Mouse (Mus musculus) bone marrow, adult 2 months (tissue): ENCODE measurements around the gene C130074G19Rik. TPM values are rescaled to one million over a fixed set of nuclear protein-coding genes. Genes with fewer than 3 reads are reported as not detected.
A peak's percentile ranks its signal among the peaks of the same experiment; 100 is the strongest.

ENCODE experiments used
- H3K27ac ChIP-seq: fragments of 200-500 bp; 2 replicates; pipeline ENCODE4 v1.5.1; 2012; ENCODE audit warnings: low read depth, mild to moderate bottlenecking, control low read depth, inconsistent platforms, low read length; ENCODE audit not compliant: control insufficient read depth, poor library complexity, insufficient read depth
- H3K4me1 ChIP-seq: fragments of 200-500 bp; 2 replicates; pipeline ENCODE4 v1.6.1; 2011; ENCODE audit warnings: low read length; ENCODE audit not compliant: control insufficient read depth, insufficient read depth
- H3K4me3 ChIP-seq: fragments of 200-500 bp; replicated peaks from 2 replicates; pipeline ENCODE3; 2011; ENCODE audit warnings: mild to moderate bottlenecking, low read depth, low read length, control low read depth; ENCODE audit not compliant: control insufficient read depth
- CTCF ChIP-seq: fragments of 200-500 bp; IDR thresholded peaks from 2 replicates; pipeline ENCODE4 v1.5.1; 2011; ENCODE audit warnings: low read length, control low read depth; ENCODE audit not compliant: control insufficient read depth, insufficient read depth
- POLR2A ChIP-seq: fragments of 200-500 bp; IDR thresholded peaks from 2 replicates; pipeline ENCODE4 v1.6.1; 2011; ENCODE audit warnings: low read depth, mild to moderate bottlenecking, control low read depth, low read length, borderline replicate concordance; ENCODE audit not compliant: control insufficient read depth
- WGBS: fragments of 180-500 bp; shearing (Covaris S2); methylation state at CpG from one replicate; pipeline ENCODE4 v1.1.7; 2018; 5-methylcytosine and 5-hydroxymethylcytosine counted together
- polyA plus RNA-seq: library from polyadenylated mRNA; stranded (reverse); fragments of >200 nt; gene quantifications from 2 replicates; pipeline ENCODE4 v1.2.4, GENCODE M21; 2011; ENCODE audit warnings: low replicate concordance; ENCODE audit not compliant: missing spikeins, insufficient read depth, insufficient read length

Gene C130074G19Rik
- polyA plus RNA-seq, 1 experiment = 7.9 TPM

DNA sequence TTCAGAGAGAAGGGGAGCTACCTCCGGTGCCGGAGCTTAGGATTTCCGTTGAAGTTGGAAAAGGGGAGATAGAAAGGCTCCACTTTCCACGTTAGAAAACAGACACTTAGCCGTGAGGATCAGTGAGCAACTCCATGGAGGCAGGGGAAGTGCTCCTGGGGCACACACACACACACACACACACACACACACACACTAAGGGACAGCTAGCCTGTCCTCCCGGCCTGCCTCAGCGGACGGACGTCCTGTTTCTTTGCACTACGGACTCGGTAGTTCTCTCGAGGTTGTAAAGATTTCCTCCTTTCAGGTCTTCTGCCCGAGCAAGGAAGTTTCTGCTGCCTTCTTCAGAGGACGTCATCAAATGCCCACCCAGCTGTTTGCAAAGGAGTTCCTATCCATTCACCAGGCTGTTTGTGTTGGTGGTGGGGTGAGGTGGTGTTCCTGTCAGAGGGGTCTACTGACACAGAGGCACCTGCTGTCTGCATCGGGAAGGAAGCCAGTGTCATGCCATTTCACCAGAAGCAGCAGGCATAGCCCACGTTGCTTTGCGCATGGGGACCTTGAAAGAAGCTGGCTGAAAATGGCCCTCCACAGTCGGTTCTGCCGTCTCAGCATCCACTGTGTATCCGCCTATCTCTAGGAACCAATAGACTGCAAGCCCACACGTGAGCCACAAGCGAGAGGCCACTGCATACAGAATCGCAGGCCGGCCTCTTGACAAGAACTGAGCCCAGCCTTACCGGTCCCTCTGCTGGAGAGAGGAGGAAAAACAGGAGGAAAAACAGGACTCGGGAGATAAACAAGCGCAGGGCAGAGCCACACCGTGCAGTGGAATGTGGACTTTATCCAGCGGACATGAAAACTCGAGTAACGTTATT is 31.0 kb downstream of the C130074G19Rik start:
- WGBS = 5% methylated on average over 31 of the region's 31 CpGs
- Histone ChIP-seq H3K4me3 (peak overlapping the region; percentile 11), H3K4me1 (no peaks in the 10 kb centered on the region), H3K27ac (peak overlapping the region; percentile 3; the same call in 1 of the 2 replicates)
- TF ChIP-seq POLR2A = no peak
- TF ChIP-seq CTCF = peak; percentile 54; the same call in 1 of the 2 replicates

DNA sequence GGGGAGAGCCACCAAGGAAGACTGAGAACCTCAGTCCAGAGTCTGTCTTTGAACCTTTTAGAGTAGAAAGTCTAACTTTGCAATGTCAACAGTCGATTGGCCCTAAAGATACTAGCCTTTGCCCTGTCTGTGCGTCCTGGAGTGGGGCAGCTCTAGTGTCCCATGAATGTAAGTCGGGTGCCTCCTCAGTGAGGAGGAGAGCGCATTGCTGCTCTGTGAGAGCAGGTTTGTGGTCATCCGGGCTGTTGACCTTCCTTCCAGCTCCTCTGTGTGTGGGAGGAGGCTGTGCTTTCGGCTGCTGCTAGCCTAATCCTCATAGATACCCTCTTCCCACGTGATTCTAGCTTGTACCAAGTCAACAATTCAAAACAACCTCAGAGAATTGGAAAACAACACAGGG is 31.9 kb downstream of the C130074G19Rik start:
- no peaks in the 10 kb centered on the region for H3K4me1 ChIP-seq
- H3K27ac ChIP-seq = no peak overlapping the region
- no peak overlapping the region for H3K4me3 ChIP-seq
- 67% methylated on average over 7 of the region's 7 CpGs for WGBS
- TF ChIP-seq POLR2A (no peak), CTCF (no peak)

- Histone ChIP-seq H3K4me3 (no peak overlapping the region), H3K27ac (no peak overlapping the region), H3K4me1 (peaks cover 3% of the 10 kb centered on the region)
- TF ChIP-seq POLR2A (no peak), CTCF (no peak)
- 29% methylated on average over 3 of the region's 3 CpGs for WGBS
Observed at GRCm38 (mm10) chr1:184846973-184847372, 36.0 kb downstream of the C130074G19Rik start.

DNA sequence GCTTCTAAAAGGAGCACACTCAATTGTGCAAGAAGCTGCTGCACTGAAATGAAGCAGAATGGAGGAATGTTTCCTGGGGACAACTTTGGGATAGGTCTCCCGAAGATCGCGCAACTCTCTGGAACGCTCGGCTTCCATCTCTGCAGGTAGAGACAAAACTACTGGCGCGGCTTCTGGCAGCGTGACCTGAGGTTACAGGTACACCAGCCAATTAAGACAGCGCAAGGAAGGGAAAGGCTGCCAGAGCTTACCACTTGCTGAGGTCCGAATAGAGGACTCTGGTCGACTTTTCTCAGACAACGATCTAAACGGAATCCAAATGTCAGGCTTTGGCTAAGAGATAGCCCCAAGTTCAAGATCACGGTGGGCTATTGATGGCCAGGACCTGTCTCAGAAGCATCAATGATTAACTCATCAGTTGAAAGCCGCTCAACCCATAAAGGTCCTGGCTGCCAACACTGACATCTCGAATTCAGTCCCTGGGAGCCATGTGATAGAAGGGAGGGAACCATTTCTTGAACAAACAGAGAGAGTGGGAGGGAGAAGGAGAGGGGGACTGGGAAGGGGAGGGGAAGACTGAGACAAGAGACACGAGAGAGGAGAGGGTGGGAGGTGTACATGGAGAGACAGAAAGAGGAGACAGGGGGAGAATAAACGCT is 36.8 kb downstream of the C130074G19Rik start, which contains the start of gene Marc2:
Gene Marc2 (minus strand): TSS at position 360 of the 659 bp plus-strand sequence.
- TF ChIP-seq POLR2A (no peak), CTCF (no peak)
- Histone ChIP-seq H3K4me3 (peak within 1 kb of the TSS; percentile 99), H3K4me1 (peaks cover 3% of the 10 kb centered on the region), H3K27ac (peak within 1 kb of the TSS; percentile 89)
- 5% methylated on average over 18 of the region's 18 CpGs for WGBS

DNA sequence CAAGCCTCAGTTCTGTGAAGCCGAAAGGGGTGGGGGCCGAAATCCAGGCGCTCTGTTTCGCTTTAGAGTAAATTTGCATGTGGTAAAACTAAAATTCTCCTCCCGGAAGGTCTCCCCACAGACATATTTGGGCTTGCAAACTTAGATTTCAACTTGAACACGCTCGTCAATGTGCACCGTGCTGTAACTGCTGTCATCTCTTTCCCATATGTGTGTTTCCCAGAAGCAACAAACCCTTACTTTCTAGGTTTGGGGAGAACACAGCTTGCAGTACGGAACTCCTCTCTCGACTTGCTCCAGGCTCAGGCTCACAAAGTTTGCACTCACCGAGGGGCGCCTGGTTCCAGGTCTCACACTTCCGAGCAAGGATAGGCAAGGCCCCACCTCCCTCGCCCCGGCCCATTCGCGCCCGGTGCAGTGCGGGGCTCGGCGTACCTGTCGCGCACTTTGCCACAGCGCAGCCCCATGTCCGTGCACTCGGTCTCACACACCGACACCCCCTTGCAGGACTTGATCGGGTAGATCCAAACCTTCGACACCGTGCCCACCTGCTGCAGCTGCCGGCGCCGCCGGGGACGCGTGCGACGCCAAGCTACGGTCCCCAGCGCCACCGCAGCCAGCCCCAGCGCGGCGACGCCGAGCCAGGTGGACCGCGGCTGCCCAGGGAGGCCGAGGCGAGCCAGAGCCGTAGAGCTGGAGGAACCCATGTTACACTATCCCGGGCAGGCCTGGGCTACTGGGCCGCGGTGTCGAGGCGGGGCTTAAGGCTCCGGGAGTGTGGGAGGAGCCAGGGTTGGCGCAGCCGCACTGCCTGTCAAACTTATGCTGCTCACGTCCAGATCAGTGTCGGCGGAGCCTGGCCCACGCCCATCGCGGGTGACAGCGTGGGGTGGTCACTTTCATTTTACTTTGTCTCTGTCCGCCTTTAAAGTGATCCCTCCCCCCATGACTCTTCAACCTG is 37.6 kb downstream of the C130074G19Rik start:
- Histone ChIP-seq H3K4me3 (peak overlapping the region; percentile 99), H3K27ac (peak overlapping the region; percentile 89), H3K4me1 (peaks cover 3% of the 10 kb centered on the region)
- under 1% methylated on average over 67 of the region's 67 CpGs for WGBS
- TF ChIP-seq CTCF (no peak), POLR2A (peak; percentile 94; the same call in 1 of the 2 replicates)

DNA sequence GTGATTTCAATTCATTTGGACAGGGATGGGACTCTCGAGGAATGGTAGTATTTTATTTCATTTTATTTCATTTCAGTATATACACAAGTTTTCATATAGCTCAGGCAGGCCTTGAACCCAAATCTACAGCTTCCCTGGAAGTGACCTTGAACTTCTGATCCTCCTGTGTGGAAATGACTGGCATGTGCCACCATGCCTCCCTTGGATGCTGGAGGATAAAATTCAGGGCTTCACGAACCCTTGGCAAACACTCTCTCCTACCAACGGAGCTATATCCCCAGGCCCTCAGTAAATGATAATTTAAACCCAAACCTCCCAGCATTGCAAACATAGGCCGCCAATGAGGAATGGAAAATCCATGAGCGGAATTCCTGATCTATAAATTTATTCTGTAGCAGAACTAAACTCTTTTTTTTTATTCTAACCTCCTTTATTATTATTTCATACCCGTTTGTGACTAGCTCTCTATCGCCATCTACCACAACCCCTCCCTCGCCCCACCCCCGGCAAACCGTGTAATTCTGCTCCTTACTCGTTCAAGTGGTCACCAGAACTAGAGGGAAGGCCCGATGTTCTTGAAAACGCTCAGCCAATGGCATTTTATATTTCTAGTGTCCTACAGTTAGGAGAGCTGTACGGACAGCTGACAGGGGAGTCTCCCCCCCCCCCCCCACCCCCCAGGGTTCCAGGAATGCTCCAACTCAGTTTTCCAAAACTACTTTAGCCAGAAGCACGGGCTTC is 38.5 kb downstream of the C130074G19Rik start:
- no peak overlapping the region; the same call in 1 of the 2 replicates for H3K27ac ChIP-seq
- peaks cover 3% of the 10 kb centered on the region for H3K4me1 ChIP-seq
- H3K4me3 ChIP-seq = peak overlapping the region; percentile 99
- WGBS = 16% methylated on average over 15 of the region's 15 CpGs
- TF ChIP-seq CTCF (no peak), POLR2A (no peak)

DNA sequence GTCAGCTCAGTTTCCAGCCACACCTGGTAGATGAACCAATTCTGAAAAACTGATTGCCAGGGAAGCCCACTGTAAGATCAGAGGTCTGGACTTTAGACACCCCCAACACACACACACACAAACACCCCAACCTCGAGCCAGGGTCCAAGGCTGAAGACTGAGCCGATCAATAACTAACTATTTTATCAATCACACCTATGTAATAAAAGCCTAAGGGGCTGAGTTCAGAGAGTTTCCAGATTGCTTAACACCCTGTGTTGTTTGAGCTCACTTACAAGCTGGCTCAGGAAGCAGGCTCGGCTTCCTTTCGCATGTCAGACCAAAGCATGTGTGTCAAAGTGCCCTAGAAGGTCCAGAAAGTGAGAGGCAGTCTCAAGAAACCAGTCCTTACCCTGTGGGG is 45.4 kb downstream of the C130074G19Rik start:
- no peak overlapping the region for H3K27ac ChIP-seq
- 68% methylated on average over 4 of the region's 4 CpGs for WGBS

More for the DNA sequence above, 45.4 kb downstream of the C130074G19Rik start:
- Histone ChIP-seq H3K4me1 (no peaks in the 10 kb centered on the region), H3K4me3 (no peak overlapping the region)
- TF ChIP-seq CTCF (no peak), POLR2A (no peak)
